Mouse (Mus musculus): Measurements from ENCODE around the gene Ostf1. TPM values are rescaled to one million over a fixed set of nuclear protein-coding genes. Genes with fewer than 3 reads are reported as not detected.

Ostf1 gene
- polyA plus RNA-seq, 1 experiment, result 6.2 TPM

- H3K27me3 ChIP-seq (ENCODE audit: control insufficient read depth, insufficient read depth, low read length), result no peaks in the 10 kb centered on the region
- no peaks in the 10 kb centered on the region for H3K4me1 ChIP-seq (ENCODE audit: control insufficient read depth, insufficient read depth, low read length)
- H3K36me3 ChIP-seq (ENCODE audit: control insufficient read depth, insufficient read depth, low read length), result no peaks in the 10 kb centered on the region
- TF ChIP-seq POLR2A (IDR thresholded peaks at IDR 0.05; ENCODE audit: control insufficient read depth, low read depth, low read length) (no peak), CTCF (IDR thresholded peaks at IDR 0.05; ENCODE audit: control insufficient read depth, insufficient read depth, insufficient replicate concordance, low read depth, low read length) (no peak)
- no peak overlapping the region for H3K27ac ChIP-seq (ENCODE audit: control insufficient read depth, insufficient read depth, low read depth, low read length)
- no peak overlapping the region for H3K4me3 ChIP-seq (ENCODE audit: control insufficient read depth, low read depth, low read length)
Measured at GRCm38 (mm10) chr19:18573907-18574306, 57.7 kb downstream of the Ostf1 start.

DNA sequence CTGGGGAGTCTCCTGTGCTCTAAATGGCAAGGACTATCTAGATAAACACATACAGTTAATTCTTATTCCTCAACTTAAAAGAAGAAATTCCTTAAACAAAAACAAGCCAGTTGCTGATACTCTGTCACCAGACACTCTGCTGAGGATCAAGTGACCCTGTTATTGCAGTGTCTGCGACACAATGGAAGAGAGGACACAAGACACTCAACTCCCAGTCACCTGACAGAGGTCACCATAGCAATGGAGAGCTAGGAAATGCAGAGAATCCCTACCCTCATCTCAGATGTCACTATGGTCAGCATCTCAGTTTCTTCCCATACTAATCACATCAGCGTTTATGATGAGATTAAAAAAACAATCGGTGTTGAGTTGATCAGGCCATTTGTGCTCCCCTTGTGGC is 58.2 kb downstream of the Ostf1 start:
- no peak for TF ChIP-seq CTCF (IDR thresholded peaks at IDR 0.05; ENCODE audit: control insufficient read depth, insufficient read depth, insufficient replicate concordance, low read depth, low read length)
- no peak for TF ChIP-seq POLR2A (IDR thresholded peaks at IDR 0.05; ENCODE audit: control insufficient read depth, low read depth, low read length)
- H3K4me3 ChIP-seq (ENCODE audit: control insufficient read depth, low read depth, low read length), result no peak overlapping the region
- H3K27ac ChIP-seq (ENCODE audit: control insufficient read depth, insufficient read depth, low read depth, low read length), result no peak overlapping the region
- no peaks in the 10 kb centered on the region for H3K36me3 ChIP-seq (ENCODE audit: control insufficient read depth, insufficient read depth, low read length)
- no peaks in the 10 kb centered on the region for H3K4me1 ChIP-seq (ENCODE audit: control insufficient read depth, insufficient read depth, low read length)
- no peaks in the 10 kb centered on the region for H3K27me3 ChIP-seq (ENCODE audit: control insufficient read depth, insufficient read depth, low read length)

DNA sequence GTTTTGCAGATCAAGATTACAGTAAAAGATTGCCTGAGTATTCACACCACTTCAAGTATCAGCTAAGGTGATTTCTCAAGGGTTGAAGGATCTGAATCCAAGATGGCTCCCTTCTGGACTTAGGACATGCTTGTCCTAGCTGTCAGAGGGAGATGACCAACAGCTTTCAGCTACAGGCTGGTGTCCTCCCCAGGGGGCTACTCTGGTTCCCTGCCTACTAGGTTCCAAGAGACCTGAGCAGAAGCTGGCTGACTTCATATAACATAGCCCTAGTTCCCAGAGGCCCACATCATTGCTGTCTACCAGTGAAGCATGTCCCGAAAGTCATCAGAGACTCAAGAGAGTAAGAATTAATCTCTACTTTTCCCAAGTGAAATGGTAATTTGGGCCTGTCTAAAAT is 62.1 kb downstream of the Ostf1 start:
- no peaks in the 10 kb centered on the region for H3K4me1 ChIP-seq (ENCODE audit: control insufficient read depth, insufficient read depth, low read length)
- H3K27ac ChIP-seq (ENCODE audit: control insufficient read depth, insufficient read depth, low read depth, low read length), result no peak overlapping the region
- TF ChIP-seq POLR2A (IDR thresholded peaks at IDR 0.05; ENCODE audit: control insufficient read depth, low read depth, low read length), result no peak
- no peak for TF ChIP-seq CTCF (IDR thresholded peaks at IDR 0.05; ENCODE audit: control insufficient read depth, insufficient read depth, insufficient replicate concordance, low read depth, low read length)
- H3K4me3 ChIP-seq (ENCODE audit: control insufficient read depth, low read depth, low read length), result no peak overlapping the region
- H3K36me3 ChIP-seq (ENCODE audit: control insufficient read depth, insufficient read depth, low read length), result no peaks in the 10 kb centered on the region
- H3K27me3 ChIP-seq (ENCODE audit: control insufficient read depth, insufficient read depth, low read length), result no peaks in the 10 kb centered on the region

DNA sequence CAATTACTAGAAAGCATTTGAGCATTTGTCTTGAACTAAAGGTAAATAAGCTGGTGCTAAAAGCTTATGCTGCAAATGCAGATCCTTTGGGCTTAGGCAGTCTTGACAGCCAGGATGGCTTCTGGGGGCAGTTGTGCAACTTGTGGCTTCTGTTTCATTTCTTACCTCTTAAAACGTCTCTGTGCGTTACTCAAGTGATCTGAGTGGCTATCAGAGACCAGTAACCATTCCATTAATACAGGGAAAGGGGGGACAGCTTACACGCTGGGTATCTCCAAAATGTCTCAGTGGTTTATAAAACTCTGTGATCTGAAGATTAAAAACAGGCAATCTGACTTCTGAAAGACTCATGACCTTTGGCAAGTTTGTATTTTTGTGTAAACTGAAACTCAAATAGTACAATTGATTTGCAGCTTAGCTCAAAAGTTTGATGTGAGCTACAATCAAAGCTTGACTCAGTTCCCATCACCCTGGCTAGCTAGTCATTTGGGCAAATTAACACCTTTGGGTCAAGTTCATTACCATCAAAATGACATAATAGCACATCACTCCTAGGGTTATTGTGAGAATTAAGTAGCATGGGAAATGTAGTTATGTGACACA is 62.7 kb downstream of the Ostf1 start:
- Histone ChIP-seq H3K36me3 (ENCODE audit: control insufficient read depth, insufficient read depth, low read length) (no peaks in the 10 kb centered on the region), H3K4me1 (ENCODE audit: control insufficient read depth, insufficient read depth, low read length) (no peaks in the 10 kb centered on the region), H3K4me3 (ENCODE audit: control insufficient read depth, low read depth, low read length) (no peak overlapping the region), H3K27ac (ENCODE audit: control insufficient read depth, insufficient read depth, low read depth, low read length) (no peak overlapping the region), H3K27me3 (ENCODE audit: control insufficient read depth, insufficient read depth, low read length) (no peaks in the 10 kb centered on the region)
- TF ChIP-seq POLR2A (IDR thresholded peaks at IDR 0.05; ENCODE audit: control insufficient read depth, low read depth, low read length), result no peak
- no peak for TF ChIP-seq CTCF (IDR thresholded peaks at IDR 0.05; ENCODE audit: control insufficient read depth, insufficient read depth, insufficient replicate concordance, low read depth, low read length)

DNA sequence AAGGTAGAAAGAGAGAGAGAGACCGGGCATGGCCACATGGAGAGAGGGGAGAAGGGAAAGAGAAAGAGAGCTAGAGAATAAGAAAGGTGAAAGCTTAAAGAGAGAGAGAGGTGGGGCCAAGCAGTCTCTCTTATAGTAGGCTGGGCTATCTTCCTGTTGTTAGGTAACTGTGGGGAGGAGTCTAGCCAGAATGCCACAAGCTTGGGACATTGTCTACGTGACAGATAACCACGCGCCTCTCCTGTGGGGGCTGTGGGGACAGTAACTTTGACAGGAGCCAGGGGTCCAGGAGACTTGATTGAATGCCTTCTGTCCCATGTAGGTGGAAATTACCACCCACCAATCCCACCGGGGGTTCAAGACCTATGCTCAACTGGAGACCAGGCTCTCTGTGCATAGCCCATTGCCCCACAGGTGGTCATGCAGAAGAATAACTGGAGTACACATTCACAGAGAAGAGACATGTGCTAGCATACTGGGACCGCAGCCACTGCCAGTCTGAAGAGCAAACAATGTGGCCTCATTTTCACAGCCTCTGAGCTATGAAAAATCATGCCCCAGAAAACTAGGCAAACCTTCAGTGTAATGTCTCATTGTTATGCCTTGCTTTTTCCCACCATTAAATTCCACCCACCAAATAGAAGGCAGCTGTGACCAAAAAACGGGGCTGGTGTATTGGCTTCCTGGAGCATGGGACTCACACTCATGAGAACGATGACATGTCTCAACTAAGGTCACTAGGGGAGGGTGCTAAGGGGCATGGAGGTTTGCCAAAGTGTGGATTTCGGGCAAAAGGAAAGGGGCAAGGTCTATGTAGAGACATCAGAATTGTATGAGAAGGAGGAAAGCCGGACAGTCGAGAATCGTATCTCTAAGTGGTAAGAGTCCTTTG is 63.4 kb downstream of the Ostf1 start:
- Histone ChIP-seq H3K27me3 (ENCODE audit: control insufficient read depth, insufficient read depth, low read length) (no peaks in the 10 kb centered on the region), H3K4me3 (ENCODE audit: control insufficient read depth, low read depth, low read length) (no peak overlapping the region), H3K27ac (ENCODE audit: control insufficient read depth, insufficient read depth, low read depth, low read length) (no peak overlapping the region), H3K36me3 (ENCODE audit: control insufficient read depth, insufficient read depth, low read length) (no peaks in the 10 kb centered on the region), H3K4me1 (ENCODE audit: control insufficient read depth, insufficient read depth, low read length) (no peaks in the 10 kb centered on the region)
- no peak for TF ChIP-seq POLR2A (IDR thresholded peaks at IDR 0.05; ENCODE audit: control insufficient read depth, low read depth, low read length)
- no peak for TF ChIP-seq CTCF (IDR thresholded peaks at IDR 0.05; ENCODE audit: control insufficient read depth, insufficient read depth, insufficient replicate concordance, low read depth, low read length)

DNA sequence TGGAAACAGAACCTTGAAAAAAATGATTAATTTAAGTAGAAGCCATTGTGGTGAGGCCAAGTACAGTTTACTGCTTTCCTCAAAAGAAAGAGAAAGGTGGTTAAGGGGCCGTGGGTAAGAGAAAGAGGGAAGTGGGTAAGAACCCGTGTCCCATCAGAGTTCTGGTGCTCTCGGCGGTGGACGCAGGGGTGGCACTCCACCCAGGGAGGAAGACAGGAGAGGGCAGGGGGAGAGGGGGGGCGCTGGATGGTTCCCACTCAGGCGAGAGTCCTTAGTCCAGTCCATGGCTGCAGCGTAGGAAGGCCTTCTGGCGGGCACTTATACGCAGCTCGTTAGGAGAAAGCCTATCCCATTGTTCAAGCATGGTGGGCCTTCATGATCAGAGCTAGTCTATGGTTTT is 64.1 kb downstream of the Ostf1 start:
- no peaks in the 10 kb centered on the region for H3K36me3 ChIP-seq (ENCODE audit: control insufficient read depth, insufficient read depth, low read length)
- TF ChIP-seq CTCF (IDR thresholded peaks at IDR 0.05; ENCODE audit: control insufficient read depth, insufficient read depth, insufficient replicate concordance, low read depth, low read length), result no peak
- TF ChIP-seq POLR2A (IDR thresholded peaks at IDR 0.05; ENCODE audit: control insufficient read depth, low read depth, low read length), result no peak
- no peaks in the 10 kb centered on the region for H3K27me3 ChIP-seq (ENCODE audit: control insufficient read depth, insufficient read depth, low read length)
- H3K4me3 ChIP-seq (ENCODE audit: control insufficient read depth, low read depth, low read length), result no peak overlapping the region
- no peaks in the 10 kb centered on the region for H3K4me1 ChIP-seq (ENCODE audit: control insufficient read depth, insufficient read depth, low read length)
- H3K27ac ChIP-seq (ENCODE audit: control insufficient read depth, insufficient read depth, low read depth, low read length), result no peak overlapping the region

- Histone ChIP-seq H3K27ac (ENCODE audit: control insufficient read depth, insufficient read depth, low read depth, low read length) (no peak overlapping the region), H3K4me3 (ENCODE audit: control insufficient read depth, low read depth, low read length) (no peak overlapping the region), H3K27me3 (ENCODE audit: control insufficient read depth, insufficient read depth, low read length) (no peaks in the 10 kb centered on the region), H3K4me1 (ENCODE audit: control insufficient read depth, insufficient read depth, low read length) (no peaks in the 10 kb centered on the region), H3K36me3 (ENCODE audit: control insufficient read depth, insufficient read depth, low read length) (no peaks in the 10 kb centered on the region)
- no peak for TF ChIP-seq CTCF (IDR thresholded peaks at IDR 0.05; ENCODE audit: control insufficient read depth, insufficient read depth, insufficient replicate concordance, low read depth, low read length)
Measured at GRCm38 (mm10) chr19:18557708-18558107, 73.9 kb downstream of the Ostf1 start.

All from testis, adult 2 months (tissue).